In the genomic region with DNA sequence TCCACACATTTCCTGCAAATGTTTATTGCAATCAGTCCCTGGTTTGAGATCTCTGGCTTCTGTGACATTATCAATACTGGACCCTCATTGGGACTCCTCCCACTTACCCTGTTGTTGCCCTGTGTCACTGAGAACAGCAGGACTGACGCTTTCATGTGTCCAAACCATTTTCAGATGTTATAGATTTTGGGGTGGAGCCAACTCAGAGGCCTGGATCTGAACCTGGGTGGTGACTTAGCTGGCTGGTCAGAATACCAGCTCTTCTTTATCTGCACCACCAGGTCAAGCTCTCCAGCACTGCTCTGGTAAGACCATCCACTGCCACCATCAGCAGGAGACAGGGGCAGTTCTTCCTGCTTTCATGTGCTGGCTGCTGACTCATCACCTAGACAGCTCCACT, we compare ENCODE assay signal across 26 mouse cellular contexts.
A peak's percentile ranks its signal among the peaks of the same experiment; 100 is the strongest.
DNase-seq lines count a peak whose midpoint lies in the region; ATAC-seq and TF ChIP-seq lines count a peak whose summit lies in the region.
"Had no signal": no experiment of that assay in that cellular context is flagged by ENCODE, and none has a peak within 500 bp of the region (broad histone marks: within the 10 kb centered on the region; RNA-seq: fewer than 3 reads in every experiment).

No protein-coding gene starts in this region.

- no peaks in the 10 kb centered on the region for H3K4me1 ChIP-seq in midbrain, embryonic 11.5 days (ENCODE audit: control insufficient read depth, insufficient read depth, low read length)
- no peaks in the 10 kb centered on the region for H3K4me1 ChIP-seq in midbrain, embryonic 13.5 days (replicated peaks)
- H3K4me1 ChIP-seq in liver, embryonic 15.5 days (replicated peaks): peaks cover 6% of the 10 kb centered on the region
- peaks cover 14% of the 10 kb centered on the region for H3K4me1 ChIP-seq in small intestine, adult 2 months (ENCODE audit: control insufficient read depth, insufficient read depth, insufficient read length, low read length)
- H3K4me1 ChIP-seq: embryonic facial prominence, embryonic 15.5 days; forebrain, embryonic 10.5 days; heart, embryonic 10.5 days; hindbrain, embryonic 12.5 days had no signal

- H3K9ac ChIP-seq in midbrain, embryonic 11.5 days (ENCODE audit: low read length): no peak overlapping the region
- no peak overlapping the region for H3K9ac ChIP-seq in midbrain, embryonic 13.5 days (replicated peaks)
- no peak overlapping the region for H3K9ac ChIP-seq in liver, embryonic 15.5 days
- H3K9ac ChIP-seq: embryonic facial prominence, embryonic 15.5 days; hindbrain, embryonic 12.5 days had no signal

- no peak overlapping the region for H3K27ac ChIP-seq in midbrain, embryonic 11.5 days (ENCODE audit: low read depth, low read length)
- H3K27ac ChIP-seq in midbrain, embryonic 13.5 days: no peak overlapping the region
- no peak overlapping the region for H3K27ac ChIP-seq in liver, embryonic 15.5 days (replicated peaks)
- H3K27ac ChIP-seq in small intestine, adult 2 months (ENCODE audit: insufficient read depth, low read depth, low read length): peak overlapping the region; percentile 38
- H3K27ac ChIP-seq: embryonic facial prominence, embryonic 15.5 days; forebrain, embryonic 10.5 days; gastrocnemius, adult 2 months; heart, embryonic 10.5 days; hindbrain, embryonic 12.5 days had no signal

- no peaks in the 10 kb centered on the region for H3K36me3 ChIP-seq in midbrain, embryonic 11.5 days (ENCODE audit: control insufficient read depth, insufficient read depth, low read length)
- no peaks in the 10 kb centered on the region for H3K36me3 ChIP-seq in midbrain, embryonic 13.5 days
- no peaks in the 10 kb centered on the region for H3K36me3 ChIP-seq in liver, embryonic 15.5 days (replicated peaks)
- H3K36me3 ChIP-seq in small intestine, adult 2 months (ENCODE audit: control insufficient read depth, insufficient read depth, low read length): no peaks in the 10 kb centered on the region
- H3K36me3 ChIP-seq: embryonic facial prominence, embryonic 15.5 days; forebrain, embryonic 10.5 days; G1E; heart, embryonic 10.5 days; hindbrain, embryonic 12.5 days had no signal

- no peaks in the 10 kb centered on the region for H3K27me3 ChIP-seq in midbrain, embryonic 11.5 days (ENCODE audit: control insufficient read depth, insufficient read depth, low read length)
- H3K27me3 ChIP-seq in midbrain, embryonic 13.5 days: no peaks in the 10 kb centered on the region
- H3K27me3 ChIP-seq in liver, embryonic 15.5 days: no peaks in the 10 kb centered on the region
- H3K27me3 ChIP-seq in small intestine, adult 2 months (ENCODE audit: control insufficient read depth, insufficient read depth, low read length): no peaks in the 10 kb centered on the region
- H3K27me3 ChIP-seq: embryonic facial prominence, embryonic 15.5 days; hindbrain, embryonic 12.5 days had no signal

- H3K9me3 ChIP-seq in midbrain, embryonic 11.5 days (ENCODE audit: control insufficient read depth, low read length): no peaks in the 10 kb centered on the region
- no peaks in the 10 kb centered on the region for H3K9me3 ChIP-seq in midbrain, embryonic 13.5 days
- no peaks in the 10 kb centered on the region for H3K9me3 ChIP-seq in liver, embryonic 15.5 days (replicated peaks)
- H3K9me3 ChIP-seq: embryonic facial prominence, embryonic 15.5 days; forebrain, embryonic 10.5 days; G1E; heart, embryonic 10.5 days; hindbrain, embryonic 12.5 days had no signal

- WGBS in midbrain, embryonic 11.5 days: 81% methylated on average over 1 of the region's 1 CpGs
- WGBS in midbrain, embryonic 13.5 days: 80% methylated on average over 1 of the region's 1 CpGs
- 32% methylated on average over 1 of the region's 1 CpGs for WGBS in liver, embryonic 15.5 days (ENCODE audit: insufficient replicate concordance)
- WGBS in small intestine, adult 2 months: 71% methylated on average over 1 of the region's 1 CpGs

- no peak overlapping the region for H3K4me3 ChIP-seq in midbrain, embryonic 11.5 days (ENCODE audit: low read depth, low read length)
- no peak overlapping the region for H3K4me3 ChIP-seq in midbrain, embryonic 13.5 days (replicated peaks)
- no peak overlapping the region for H3K4me3 ChIP-seq in liver, embryonic 15.5 days (replicated peaks)
- H3K4me3 ChIP-seq in small intestine, adult 2 months (ENCODE audit: low read depth, low read length): no peak overlapping the region
- H3K4me3 ChIP-seq: embryonic facial prominence, embryonic 15.5 days; erythroblast, embryonic 14.5 days; forebrain, embryonic 10.5 days; gastrocnemius, adult 2 months; heart, embryonic 10.5 days; hindbrain, embryonic 12.5 days had no signal

- no peak for TF ChIP-seq POLR2A in small intestine, adult 2 months (IDR thresholded peaks at IDR 0.05; ENCODE audit: low read depth, low read length)

- no peak for DNase-seq in midbrain, embryonic 11.5 days (ENCODE audit: low spot score, missing footprints)
- no peak for DNase-seq in lung, postnatal 25 days (ENCODE audit: low spot score)
- no peak for DNase-seq in adrenal gland, postnatal 4 days (ENCODE audit: low spot score in 2 of 2)
- DNase-seq: adrenal gland, adult 8-10 months; adrenal gland, postnatal 36 days; B cell, adult 2 months; cerebellum, adult 11 months; cerebellum, adult 8-10 months; cerebellum, postnatal 14 days; embryo, embryonic 11 days; gastrocnemius, adult 2 months; gastrocnemius, postnatal 36 days; heart, adult 18-20 months; heart, postnatal 10 days; heart, postnatal 4 days had no signal

- 0 out of 2 replicates have a peak, but pooled peaks have one; percentile 7 for ATAC-seq in midbrain, embryonic 11.5 days (ENCODE audit: low FRiP score)
- no peak for ATAC-seq in midbrain, embryonic 13.5 days
- ATAC-seq in liver, embryonic 15.5 days (ENCODE audit: insufficient read depth): 0 out of 2 replicates have a peak, but pooled peaks have one; percentile 25
- ATAC-seq: CD4-positive, CD25-positive, alpha-beta regulatory T cell, adult 4 months; forebrain, embryonic 14.5 days had no signal

- no peak overlapping the region for H3K4me2 ChIP-seq in midbrain, embryonic 11.5 days
- no peak overlapping the region for H3K4me2 ChIP-seq in midbrain, embryonic 13.5 days (replicated peaks)
- H3K4me2 ChIP-seq in liver, embryonic 15.5 days: no peak overlapping the region
- H3K4me2 ChIP-seq: embryonic facial prominence, embryonic 15.5 days; hindbrain, embryonic 12.5 days had no signal

- no peak for TF ChIP-seq CTCF in small intestine, adult 2 months (IDR thresholded peaks at IDR 0.05; ENCODE audit: extremely low read depth, insufficient read length, insufficient replicate concordance, low read depth, low read length)
